Comparison of ENCODE assay signal across 9 mouse cellular contexts in the genomic region with DNA sequence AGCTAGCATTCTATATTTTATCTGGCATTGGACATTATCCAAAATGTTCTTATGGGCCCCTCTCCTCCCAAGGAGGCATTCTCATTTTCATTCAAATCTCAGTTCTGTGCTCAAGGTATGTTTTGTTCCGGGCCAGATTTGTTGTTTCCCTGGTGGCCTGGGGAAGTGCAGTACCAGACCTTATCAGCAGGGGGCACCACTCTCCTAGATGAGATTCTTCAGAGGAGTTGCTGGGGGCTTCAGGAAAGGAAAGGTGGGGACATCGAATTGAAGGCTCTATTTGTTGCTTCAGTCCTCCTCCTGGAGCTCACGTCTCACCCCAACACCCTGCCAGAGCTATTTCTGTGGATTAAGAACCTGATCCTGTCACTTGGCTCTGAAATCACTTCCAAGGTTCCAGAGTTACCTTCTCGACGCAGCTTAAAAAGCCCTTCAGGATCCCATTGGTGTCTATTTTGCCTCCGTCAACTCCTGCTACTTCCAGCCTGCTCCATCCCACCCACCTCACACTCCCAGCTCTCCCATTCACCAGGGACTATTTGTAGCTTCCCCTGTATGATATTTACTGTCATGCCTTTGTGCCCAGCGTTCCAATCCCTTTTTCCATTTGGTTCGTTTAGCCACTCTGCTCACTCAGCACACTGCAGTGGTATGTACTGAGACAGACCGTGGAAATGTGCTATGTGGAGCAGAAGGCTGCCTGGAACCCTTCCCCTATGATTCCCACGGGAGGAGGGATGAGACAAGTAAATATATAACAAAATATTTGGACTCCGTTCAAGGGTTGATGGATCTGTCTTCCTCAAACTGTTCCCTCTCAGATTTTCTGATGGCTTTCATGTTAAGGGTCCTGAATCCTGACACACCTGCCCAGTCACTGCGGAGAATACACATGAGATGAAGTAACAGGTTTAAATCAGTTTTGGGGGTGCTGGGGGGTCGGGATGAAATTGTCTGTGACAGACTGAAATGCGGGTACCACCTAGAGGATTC. TPM values are rescaled to one million over a fixed set of nuclear protein-coding genes. Genes with fewer than 3 reads are reported as not detected.
A peak's percentile ranks its signal among the peaks of the same experiment; 100 is the strongest.
DNase-seq lines count a peak whose midpoint lies in the region; ATAC-seq lines count a peak whose summit lies in the region.
"Had no signal": no experiment of that assay in that cellular context is flagged by ENCODE, and none has a peak within 500 bp of the region (broad histone marks: within the 10 kb centered on the region; RNA-seq: fewer than 3 reads in every experiment).

No protein-coding gene starts in this region.

- H3K27ac ChIP-seq in forebrain, embryonic 10.5 days = no peak overlapping the region
- H3K27ac ChIP-seq in forebrain, embryonic 12.5 days = no peak overlapping the region
- H3K27ac ChIP-seq: limb, embryonic 15.5 days had no signal

- peaks cover 34% of the 10 kb centered on the region for H3K4me1 ChIP-seq in forebrain, embryonic 10.5 days
- 0 out of 2 replicates have a peak, but pooled peaks cover 6% of the 10 kb centered on the region for H3K4me1 ChIP-seq in forebrain, embryonic 12.5 days

- H3K9me3 ChIP-seq in forebrain, embryonic 10.5 days = no peaks in the 10 kb centered on the region
- H3K9me3 ChIP-seq in forebrain, embryonic 12.5 days = no peaks in the 10 kb centered on the region
- H3K9me3 ChIP-seq: limb, embryonic 15.5 days had no signal

- H3K4me3 ChIP-seq in forebrain, embryonic 10.5 days = no peak overlapping the region
- no peak overlapping the region for H3K4me3 ChIP-seq in forebrain, embryonic 12.5 days (replicated peaks)
- H3K4me3 ChIP-seq: limb, embryonic 15.5 days had no signal

- H3K9ac ChIP-seq in forebrain, embryonic 12.5 days = no peak overlapping the region
- H3K9ac ChIP-seq: limb, embryonic 15.5 days had no signal

- no peak overlapping the region; the same call in 1 of the 2 replicates for H3K4me2 ChIP-seq in forebrain, embryonic 12.5 days
- H3K4me2 ChIP-seq: limb, embryonic 15.5 days had no signal

- no peak for ATAC-seq in forebrain, embryonic 12.5 days (ENCODE audit: low FRiP score)

- peak; percentile 82 for DNase-seq in forebrain, embryonic 10.5 days (ENCODE audit: extremely low spot score, low spot score)
- DNase-seq in adipocyte (ENCODE audit: low spot score) = peak; percentile 73
- peak; percentile 88 for DNase-seq in embryo, embryonic 10.5 days (ENCODE audit: low spot score)
- DNase-seq in gastrocnemius, postnatal 25 days = peak; percentile 48
- peak; percentile 89 to 90 for DNase-seq in layer of hippocampus, postnatal 10 days (ENCODE audit: low spot score in 2 of 2)
- DNase-seq in lung, postnatal 36 days = peak; percentile 86
- peak; percentile 32 to 79 for DNase-seq in spleen, adult 18-20 months

- WGBS in forebrain, embryonic 10.5 days = 64% methylated on average over 14 of the region's 14 CpGs
- WGBS in forebrain, embryonic 12.5 days = 57% methylated on average over 14 of the region's 14 CpGs

- H3K27me3 ChIP-seq in forebrain, embryonic 10.5 days (ENCODE audit: poor library complexity, severe bottlenecking) = peaks cover 15% of the 10 kb centered on the region
- peaks cover 10% of the 10 kb centered on the region; the same call in 1 of the 2 replicates for H3K27me3 ChIP-seq in forebrain, embryonic 12.5 days

- no peaks in the 10 kb centered on the region for H3K36me3 ChIP-seq in forebrain, embryonic 10.5 days (replicated peaks)
- H3K36me3 ChIP-seq in forebrain, embryonic 12.5 days (replicated peaks) = no peaks in the 10 kb centered on the region
- H3K36me3 ChIP-seq: limb, embryonic 15.5 days had no signal

RNA-seq across cellular contexts. Expression of gene Slc35b1, which starts 13.6 kb away (rescaled TPM):
- 118 and 119 TPM in 2 replicates for polyA plus RNA-seq in forebrain, embryonic 10.5 days (2016; fragmentation: Nextera tagmentation; extraction: Ambion mirVana)
- 126 TPM in 2 replicates for polyA plus RNA-seq in forebrain, embryonic 12.5 days (2016; fragmentation: Nextera tagmentation; extraction: Ambion mirVana)
- total RNA-seq in gastrocnemius, postnatal 25 days (2021) = 10 to 100 TPM; 38.8 to 40.7 TPM
- 10 to 100 TPM; 75.0 to 81.6 TPM for total RNA-seq in layer of hippocampus, postnatal 10 days (2021)

RNA-seq across cellular contexts. Expression of gene Spop, which starts 15.7 kb away (rescaled TPM):
- polyA plus RNA-seq in forebrain, embryonic 10.5 days (2016; fragmentation: Nextera tagmentation; extraction: Ambion mirVana) = 142 and 145 TPM in 2 replicates
- 193 and 211 TPM in 2 replicates for polyA plus RNA-seq in forebrain, embryonic 12.5 days (2016; fragmentation: Nextera tagmentation; extraction: Ambion mirVana)
- total RNA-seq in gastrocnemius, postnatal 25 days (2021) = 100 to 1,000 TPM; 176 to 216 TPM
- total RNA-seq in layer of hippocampus, postnatal 10 days (2021) = 100 to 1,000 TPM; 132 to 137 TPM
